Mouse (Mus musculus): ENCODE data around the gene Snrpc.

DNA sequence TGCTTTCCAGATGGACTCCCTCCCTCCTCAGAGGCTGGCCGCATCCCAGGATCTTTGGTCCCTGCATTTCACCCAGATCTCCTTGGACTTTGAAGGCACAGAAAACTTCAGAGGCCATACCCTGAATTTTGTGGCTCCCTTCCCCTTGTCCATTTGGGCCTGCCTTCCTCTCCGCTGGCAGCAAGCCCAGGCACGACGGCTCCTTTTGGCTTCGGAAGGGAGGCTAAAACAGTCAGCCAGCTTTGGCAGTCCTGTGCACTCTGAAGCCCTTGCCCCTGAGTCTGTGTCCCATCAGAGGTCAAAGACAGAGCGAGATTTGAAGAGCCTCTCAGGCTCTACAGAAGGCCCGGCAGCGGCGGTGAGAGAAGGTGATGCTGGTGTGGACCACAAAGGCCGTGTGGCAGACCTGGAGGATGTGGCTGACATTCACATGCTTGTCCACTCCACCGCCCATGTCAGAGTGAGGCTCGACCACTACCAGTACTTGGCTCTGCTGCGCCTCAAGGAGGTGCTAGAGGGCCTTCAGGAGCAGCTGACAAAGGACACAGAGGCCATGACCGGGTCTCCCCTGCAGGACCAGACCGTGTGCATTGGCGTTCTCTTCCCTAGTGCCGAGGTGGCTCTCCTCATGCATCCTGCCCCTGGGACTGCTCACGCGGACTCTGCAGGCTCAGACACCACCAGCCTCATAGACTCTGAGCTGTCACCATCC, 48.7 kb downstream of the Snrpc start:
- no peak for TF ChIP-seq CTCF (IDR thresholded peaks at IDR 0.05; ENCODE audit: low read depth, low read length)
- no peak for TF ChIP-seq GATA2 (IDR thresholded peaks at IDR 0.05; ENCODE audit: borderline replicate concordance, low read depth, low read length)
- TF ChIP-seq GATA1 (IDR thresholded peaks at IDR 0.05; ENCODE audit: borderline replicate concordance, low read length), result no peak

Measured in G1E (cell line).